Mouse (Mus musculus) kidney, embryonic 14.5 days (tissue): Measurements from ENCODE around the gene BC029722. TPM values are rescaled to one million over a fixed set of nuclear protein-coding genes. Genes with fewer than 3 reads are reported as not detected.

ENCODE experiments used
- polyA plus RNA-seq: library from polyadenylated mRNA; unstranded; fragments of >200 nt; fragmentation: Nextera tagmentation; extraction: Ambion mirVana; gene quantifications from 2 replicates; pipeline ENCODE4 v1.2.1, GENCODE M21; 2014

The BC029722 gene
- polyA plus RNA-seq, 1 experiment from 2014 or later = 7.8 TPM

Other genes starting within 250 kb of the BC029722 start
- 25.0 and 29.8 TPM in 2 replicates for gene Gss, start 226.6 kb downstream of the BC029722 start, polyA plus RNA-seq
- gene Myh7b, start 208.2 kb downstream of the BC029722 start, polyA plus RNA-seq = 0.96 and 2.1 TPM in 2 replicates
- gene Trpc4ap, start 127.0 kb downstream of the BC029722 start, polyA plus RNA-seq = 105 and 134 TPM in 2 replicates
- gene Edem2, start 90.0 kb downstream of the BC029722 start, polyA plus RNA-seq = 27.4 and 36.0 TPM in 2 replicates
- not detected in 2 replicates for gene Gm17581, start 83.6 kb downstream of the BC029722 start, polyA plus RNA-seq
- gene Procr, start 68.3 kb downstream of the BC029722 start, polyA plus RNA-seq = 7.7 and 8.2 TPM in 2 replicates
- gene Mmp24, start 44.1 kb downstream of the BC029722 start, polyA plus RNA-seq = not detected in 2 replicates
- 187 and 202 TPM in 2 replicates for gene Eif6, start 7.5 kb upstream of the BC029722 start, polyA plus RNA-seq
- 0.07 TPM in 1 of 2 replicates, not detected in the other for gene Fam83c, start 15.4 kb upstream of the BC029722 start, polyA plus RNA-seq
- 56.3 and 66.3 TPM in 2 replicates for gene Uqcc1, start 110.9 kb upstream of the BC029722 start, polyA plus RNA-seq
- not detected in 2 replicates for gene Gm15557, start 121.3 kb upstream of the BC029722 start, polyA plus RNA-seq
- gene Gdf5, start 125.9 kb upstream of the BC029722 start, polyA plus RNA-seq = 0.19 and 0.53 TPM in 2 replicates
- gene Cep250, start 137.0 kb upstream of the BC029722 start, polyA plus RNA-seq = 14.1 and 24.4 TPM in 2 replicates
- 1.2 and 1.7 TPM in 2 replicates for gene 6430550D23Rik, start 188.6 kb upstream of the BC029722 start, polyA plus RNA-seq
- 225 and 244 TPM in 2 replicates for gene Ergic3, start 188.6 kb upstream of the BC029722 start, polyA plus RNA-seq
- 0.16 and 0.17 TPM in 2 replicates for gene Fer1l4, start 233.5 kb upstream of the BC029722 start, polyA plus RNA-seq
- 2.3 and 3.1 TPM in 2 replicates for gene Spag4, start 245.7 kb upstream of the BC029722 start, polyA plus RNA-seq